Mouse (Mus musculus): Measurements from ENCODE around the gene Arhgef17.
A peak's percentile ranks its signal among the peaks of the same experiment; 100 is the strongest.

Gene Arhgef17

DNA sequence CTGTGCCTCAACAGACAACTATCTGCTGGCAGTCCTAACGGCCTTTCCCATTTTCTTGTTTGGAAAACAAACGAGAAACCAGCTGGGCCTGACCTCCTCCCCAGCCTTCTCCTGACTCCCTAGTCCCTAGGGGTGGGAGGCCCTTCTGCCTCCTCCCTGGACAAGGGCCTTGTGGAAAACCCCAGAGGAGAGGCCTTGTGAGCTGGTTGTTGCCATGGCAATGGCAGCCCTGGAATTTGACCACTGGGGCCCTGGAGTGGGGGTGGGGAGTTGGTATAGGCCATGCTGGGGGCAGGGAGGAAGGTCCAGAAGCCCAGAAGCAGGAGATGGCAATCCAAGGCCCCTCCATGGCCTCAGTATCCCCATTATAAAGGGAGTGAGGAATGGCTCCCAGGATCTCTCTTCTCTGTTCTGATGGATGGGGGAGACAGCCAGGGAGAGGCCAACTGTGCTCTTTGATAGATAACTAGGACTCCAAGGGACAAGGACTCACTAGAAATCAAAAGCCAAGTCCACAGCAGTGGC, 20.6 kb downstream of the Arhgef17 start:
- no peak for DNase-seq

GRCm38 (mm10) chr7:100908567-100908966, 23.3 kb downstream of the Arhgef17 start:
- DNase-seq = no peak

- DNase-seq = no peak
Observed at GRCm38 (mm10) chr7:100908061-100908460, 23.8 kb downstream of the Arhgef17 start.

DNA sequence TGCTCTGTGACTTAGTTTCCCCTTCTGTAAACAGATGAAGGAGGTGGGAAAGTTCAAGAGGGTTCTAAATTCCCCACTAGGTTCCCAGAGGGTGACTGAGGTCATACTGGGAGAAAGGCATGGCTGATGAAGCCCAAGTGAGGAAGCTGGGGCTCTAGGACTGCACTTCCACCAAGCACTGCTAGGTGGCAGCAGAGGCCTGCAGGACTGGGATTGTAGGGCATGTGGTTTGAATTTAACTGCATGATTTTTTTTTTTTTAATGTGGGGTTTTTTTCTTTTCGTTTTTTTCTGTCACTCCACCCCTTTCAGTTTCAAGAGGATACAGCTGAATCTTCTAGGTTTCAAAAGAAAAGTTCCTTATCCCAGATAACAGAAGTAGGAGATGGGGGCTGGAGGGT, 24.7 kb downstream of the Arhgef17 start:
- DNase-seq = peak; percentile 74

- no peak for DNase-seq
Observed at GRCm38 (mm10) chr7:100906029-100906789, 25.7 kb downstream of the Arhgef17 start.

GRCm38 (mm10) chr7:100905037-100905436, 26.9 kb downstream of the Arhgef17 start:
- DNase-seq = no peak

GRCm38 (mm10) chr7:100904612-100905011, 27.3 kb downstream of the Arhgef17 start:
- DNase-seq = no peak

- DNase-seq = no peak
Observed at GRCm38 (mm10) chr7:100902451-100903137, 29.3 kb downstream of the Arhgef17 start.

DNA sequence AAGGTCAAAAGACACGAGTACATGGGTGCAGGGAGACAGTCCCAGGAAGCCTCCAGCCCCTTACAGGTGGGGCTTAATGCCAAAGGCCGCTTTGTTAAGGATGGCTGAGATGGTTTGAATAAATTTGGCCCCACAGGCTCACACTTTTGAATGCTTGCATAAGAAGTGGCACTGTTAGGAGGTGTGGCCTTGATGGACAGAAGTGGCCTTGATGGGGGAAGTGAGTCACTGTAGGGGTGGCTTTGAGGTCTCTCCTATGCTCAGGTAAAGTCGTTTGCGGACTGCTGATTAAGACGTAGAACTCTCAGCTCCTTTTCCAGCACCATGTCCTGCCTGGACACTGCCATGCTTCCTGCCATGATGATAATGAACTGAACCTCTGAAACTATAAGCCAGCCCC, 34.1 kb downstream of the Arhgef17 start:
- DNase-seq = no peak

DNA sequence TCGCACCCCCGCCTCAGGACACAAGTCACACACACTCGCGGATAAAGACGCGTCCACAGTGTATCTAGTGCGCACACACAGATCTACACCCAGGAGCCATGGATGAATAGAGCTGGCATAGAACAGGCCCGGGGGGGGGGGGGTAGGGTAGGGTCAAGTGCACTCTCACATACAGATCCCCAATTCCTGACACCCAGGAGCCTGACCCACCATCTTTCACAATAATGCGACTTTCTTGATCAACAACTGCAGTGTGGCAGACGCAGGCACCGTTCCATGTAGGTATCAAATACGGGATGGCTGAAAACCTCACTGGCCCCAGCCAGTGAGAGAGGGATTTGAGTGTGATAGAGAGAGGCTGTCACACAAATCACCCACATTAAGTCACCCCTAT, 37.1 kb downstream of the Arhgef17 start:
- no peak for DNase-seq

- peak; percentile 85 for DNase-seq
Observed at GRCm38 (mm10) chr7:100894057-100894832, 37.7 kb downstream of the Arhgef17 start.

GRCm38 (mm10) chr7:100893249-100894056, 38.5 kb downstream of the Arhgef17 start:
- DNase-seq = peak; percentile 55

- no peak for DNase-seq
Observed at GRCm38 (mm10) chr7:100886535-100886934, 45.4 kb downstream of the Arhgef17 start.

- DNase-seq = no peak
Observed at GRCm38 (mm10) chr7:100884460-100884859, 47.4 kb downstream of the Arhgef17 start.

DNA sequence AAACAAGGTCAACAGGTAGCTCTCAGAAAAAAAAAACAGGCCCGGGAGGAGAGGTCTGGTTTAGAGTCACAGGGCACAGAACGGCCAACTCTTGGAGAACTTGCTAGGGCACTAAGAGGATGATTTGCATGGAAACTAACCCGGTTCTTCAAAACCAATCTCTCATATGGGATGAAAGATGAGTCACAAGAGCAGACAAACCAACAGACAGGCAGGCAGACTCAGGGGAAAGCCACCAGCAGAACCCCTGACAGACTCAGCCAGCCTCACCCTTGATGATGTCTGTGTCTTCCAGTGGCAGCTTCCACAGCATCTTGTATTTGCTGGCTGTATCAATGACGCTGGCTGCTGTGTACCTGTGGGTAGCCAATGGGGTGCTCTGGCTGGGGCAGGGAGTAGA, 50.0 kb downstream of the Arhgef17 start:
- DNase-seq = no peak

DNA sequence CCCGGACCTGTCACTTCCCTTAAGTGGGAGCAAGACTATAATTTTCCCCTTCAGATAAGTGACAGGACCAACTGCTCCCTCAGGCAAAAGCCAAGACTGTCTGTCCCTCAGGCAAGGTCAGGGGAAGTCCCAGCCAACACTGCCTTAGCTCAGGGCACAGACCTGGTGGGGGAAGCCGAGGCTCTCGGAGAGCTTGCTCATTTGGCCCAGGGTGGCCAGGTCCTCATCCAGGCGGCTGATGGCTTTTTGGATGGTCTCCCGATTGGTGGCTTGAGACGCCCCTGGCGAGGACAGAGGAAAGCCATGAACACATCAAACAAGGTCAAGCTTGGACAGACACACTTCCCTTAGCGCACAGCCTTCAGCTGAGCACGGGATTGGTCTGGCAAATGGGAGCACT, 50.4 kb downstream of the Arhgef17 start:
- DNase-seq = no peak

DNA sequence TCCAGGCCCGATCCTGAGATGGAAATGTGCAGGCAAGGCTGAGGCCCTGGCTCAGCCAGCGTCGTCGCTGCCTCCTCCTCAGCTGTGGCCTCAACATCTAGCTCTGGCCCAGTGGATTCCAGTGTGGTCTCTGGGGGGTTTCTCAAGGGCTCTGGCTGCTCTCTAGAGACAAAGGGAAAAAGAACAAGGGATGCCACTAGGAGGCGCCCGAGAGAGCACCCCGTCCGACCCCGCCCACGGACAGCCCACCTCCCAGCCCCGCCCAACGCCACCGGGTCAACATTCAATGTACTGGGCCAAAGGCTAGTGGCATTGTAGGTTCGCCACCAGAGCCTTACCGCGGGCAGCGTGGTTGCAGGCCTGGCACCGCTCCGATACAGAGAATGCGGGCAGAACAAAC, 52.3 kb downstream of the Arhgef17 start:
- peak; percentile 58 for DNase-seq

GRCm38 (mm10) chr7:100876771-100877170, 55.1 kb downstream of the Arhgef17 start:
- no peak for DNase-seq

- DNase-seq = no peak
Observed at GRCm38 (mm10) chr7:100876293-100876692, 55.6 kb downstream of the Arhgef17 start.

GRCm38 (mm10) chr7:100875822-100876221, 56.1 kb downstream of the Arhgef17 start:
- no peak for DNase-seq

DNA sequence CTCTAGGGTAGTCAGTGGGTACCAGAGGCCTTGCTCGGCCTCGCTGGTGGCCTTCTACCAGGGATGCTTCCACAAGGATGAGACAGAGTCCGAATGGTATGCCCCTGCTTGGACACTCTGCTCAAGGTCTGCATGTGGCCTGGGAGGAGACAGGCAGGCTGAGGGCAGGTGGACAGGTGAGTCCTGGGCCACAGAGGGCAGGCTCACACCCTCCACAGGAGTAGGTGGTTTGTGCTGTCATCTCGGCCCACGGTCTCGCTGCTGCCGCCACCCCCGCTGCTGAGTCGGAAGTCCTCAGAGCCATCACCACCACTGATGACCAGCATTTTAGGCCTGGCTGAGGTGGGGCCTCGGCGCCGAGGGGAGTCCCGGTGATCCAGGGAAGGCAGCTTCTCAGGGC, 58.7 kb downstream of the Arhgef17 start:
- no peak for DNase-seq

DNA sequence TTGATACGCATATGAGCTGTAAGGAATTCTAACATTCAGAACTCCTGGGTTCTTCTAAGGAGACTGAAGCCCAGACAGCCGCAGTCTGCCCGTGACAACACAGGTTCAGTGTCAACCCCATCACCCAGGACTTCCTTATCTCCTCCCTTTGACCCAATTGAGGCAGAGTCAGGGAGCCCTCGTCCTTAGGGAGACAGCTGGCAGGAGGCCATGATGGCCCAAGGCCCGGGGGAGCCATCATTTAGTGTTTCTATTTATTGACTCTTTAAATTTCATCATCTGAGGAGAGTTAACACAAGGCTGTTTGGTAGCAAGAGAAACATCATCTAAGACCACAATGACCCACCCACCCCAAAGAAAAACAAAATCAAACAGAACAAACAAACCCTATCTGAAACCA, 60.0 kb downstream of the Arhgef17 start:
- no peak for DNase-seq

DNA sequence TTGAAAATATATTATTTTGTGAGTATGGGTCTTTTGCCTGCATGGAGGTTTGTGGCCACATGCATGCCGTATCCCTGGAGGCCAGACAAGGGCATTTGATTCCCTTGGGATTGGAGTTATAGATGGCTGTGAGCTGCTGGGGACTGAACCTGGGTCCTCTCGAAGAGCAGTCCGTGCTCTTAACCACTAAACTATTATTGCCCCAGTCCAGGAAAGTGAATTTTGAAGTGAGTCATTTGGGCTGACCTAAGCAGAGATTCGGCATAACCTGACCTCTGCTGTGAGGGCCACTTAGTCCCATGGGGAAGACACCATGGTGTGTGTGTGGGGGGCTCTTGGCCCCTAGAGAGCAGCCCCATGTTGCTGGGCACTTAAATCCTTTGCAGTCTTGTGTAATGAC, 60.6 kb downstream of the Arhgef17 start:
- no peak for DNase-seq
